Mouse (Mus musculus): Measurements from ENCODE around the gene March4. TPM values are rescaled to one million over a fixed set of nuclear protein-coding genes. Genes with fewer than 3 reads are reported as not detected.

Gene March4
- polyA plus RNA-seq (2012; rRNA removed) (0.05 and 0.06 TPM in 2 replicates), polyA plus RNA-seq (2014; fragmentation: Nextera tagmentation; extraction: Ambion mirVana) (not detected in 2 replicates)

DNA sequence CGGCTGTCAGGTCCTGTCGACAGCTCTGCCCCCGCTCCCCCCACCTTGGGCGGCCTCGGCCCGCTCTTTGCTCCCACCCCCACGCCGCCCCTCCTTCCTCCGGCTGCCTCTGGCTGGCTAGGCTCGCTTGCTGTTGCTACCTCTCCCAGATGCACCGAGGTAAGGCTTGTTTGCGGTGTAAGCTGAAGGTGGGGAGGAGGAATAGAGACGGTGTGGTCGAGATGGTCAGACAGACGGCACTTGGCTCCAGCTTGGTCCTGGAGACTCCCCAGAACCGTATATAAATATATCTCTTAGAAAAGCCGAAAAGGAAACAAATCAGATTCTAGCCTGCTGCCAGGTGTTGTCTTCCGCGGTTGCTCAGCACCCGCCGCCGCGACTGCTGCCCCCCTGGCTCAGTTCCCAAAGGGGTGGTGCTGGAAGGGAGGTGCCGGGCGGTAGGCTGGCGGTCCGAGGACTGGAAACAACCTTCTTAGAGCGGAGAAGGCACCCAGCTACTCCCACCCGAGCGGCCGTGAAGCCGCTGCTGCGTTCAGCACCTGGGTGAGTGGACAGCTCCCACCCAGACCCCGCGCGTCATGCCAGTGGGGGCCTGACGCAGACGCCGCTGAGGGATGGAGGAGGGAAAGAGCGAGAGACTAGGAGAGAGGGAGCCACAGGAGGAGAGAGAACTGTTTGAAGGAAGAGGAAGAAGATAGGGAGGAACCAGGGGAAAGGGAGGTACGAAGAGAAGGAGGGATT is at the start of gene March4:
March4 (minus strand) TSS at position 320 of the 741 bp plus-strand sequence.
- H3K27me3 ChIP-seq (ENCODE audit: control insufficient read depth, insufficient read depth, low read length) = peaks cover 23% of the 10 kb centered on the region
- no peak for TF ChIP-seq POLR2A (IDR thresholded peaks at IDR 0.05; ENCODE audit: borderline replicate concordance, extremely low read depth, insufficient read depth, insufficient read length)
- H3K36me3 ChIP-seq (ENCODE audit: control insufficient read depth, insufficient read depth, low read length) = no peaks in the 10 kb centered on the region
- no peaks in the 10 kb centered on the region for H3K9me3 ChIP-seq (ENCODE audit: control insufficient read depth, low read length)
- H3K4me1 ChIP-seq (ENCODE audit: control insufficient read depth, insufficient read depth, low read length) = peaks cover 10% of the 10 kb centered on the region
- peak within 1 kb of the TSS; percentile 25 for H3K4me3 ChIP-seq (replicated peaks; ENCODE audit: low read length)
- WGBS = under 1% methylated on average over 41 of the region's 41 CpGs
- peak within 1 kb of the TSS; percentile 57 for H3K4me2 ChIP-seq (replicated peaks; ENCODE audit: low read depth, low read length, severe bottlenecking)
- peak; percentile 79 for DNase-seq (ENCODE audit: low spot score)
- H3K9ac ChIP-seq (ENCODE audit: low read depth, low read length, severe bottlenecking) = no peak within 1 kb of the TSS
- ATAC-seq (ENCODE audit: low FRiP score, low read depth) = peak; percentile 90
- H3K27ac ChIP-seq (replicated peaks; ENCODE audit: low read depth, low read length) = no peak within 1 kb of the TSS

DNA sequence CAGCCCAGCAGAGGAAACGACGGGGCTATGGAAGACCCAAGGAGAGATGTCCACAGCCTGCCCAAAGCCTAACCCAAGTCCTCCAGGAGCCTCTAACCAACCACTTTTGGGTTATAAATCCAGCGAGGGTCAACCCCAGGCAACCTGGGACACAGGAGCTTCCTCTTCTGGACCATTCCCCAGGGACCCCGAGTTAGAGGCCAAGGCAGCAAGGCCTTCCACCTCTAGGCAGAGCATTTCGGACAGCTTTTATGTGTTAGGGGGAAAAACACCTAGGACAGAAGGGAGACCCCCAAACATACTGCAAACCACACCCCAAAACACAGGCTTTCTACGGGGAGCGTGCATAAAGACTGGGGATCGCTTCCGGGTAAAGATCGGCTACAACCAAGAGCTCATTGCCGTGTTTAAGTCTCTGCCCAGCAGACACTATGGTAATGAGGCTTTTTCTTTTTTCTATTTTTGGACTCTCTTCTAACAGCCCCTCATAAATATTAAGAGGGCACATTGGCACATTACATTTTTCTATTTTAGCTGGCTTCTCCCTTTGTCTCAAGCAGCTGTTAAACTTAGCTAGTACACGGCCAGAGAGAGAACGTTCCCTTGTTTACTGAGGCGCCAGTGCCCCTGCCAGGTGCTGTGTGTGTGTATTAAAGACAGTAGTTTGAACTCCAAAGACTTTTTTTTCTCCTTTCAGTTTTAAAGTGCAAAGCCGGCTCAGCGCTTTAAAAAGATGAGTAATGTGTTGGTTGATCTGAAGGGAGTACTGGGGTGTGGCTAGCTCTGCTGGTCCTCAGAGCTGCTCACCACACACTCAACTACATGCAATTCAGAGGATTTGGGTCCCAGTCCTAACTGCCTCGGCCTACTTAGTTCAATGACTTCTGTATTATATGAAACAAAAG is 49.5 kb upstream of the March4 start:
- Histone ChIP-seq H3K36me3 (ENCODE audit: control insufficient read depth, insufficient read depth, low read length) (peaks cover 40% of the 10 kb centered on the region), H3K27me3 (ENCODE audit: control insufficient read depth, insufficient read depth, low read length) (no peaks in the 10 kb centered on the region), H3K4me1 (ENCODE audit: control insufficient read depth, insufficient read depth, low read length) (peaks cover 8% of the 10 kb centered on the region), H3K4me2 (replicated peaks; ENCODE audit: low read depth, low read length, severe bottlenecking) (no peak overlapping the region), H3K4me3 (replicated peaks; ENCODE audit: low read length) (no peak overlapping the region), H3K27ac (replicated peaks; ENCODE audit: low read depth, low read length) (no peak overlapping the region), H3K9me3 (ENCODE audit: control insufficient read depth, low read length) (no peaks in the 10 kb centered on the region), H3K9ac (ENCODE audit: low read depth, low read length, severe bottlenecking) (no peak overlapping the region)
- no peak for DNase-seq (ENCODE audit: low spot score)
- TF ChIP-seq POLR2A (IDR thresholded peaks at IDR 0.05; ENCODE audit: borderline replicate concordance, extremely low read depth, insufficient read depth, insufficient read length) = no peak
- 93% methylated on average over 17 of the region's 17 CpGs for WGBS
- ATAC-seq (ENCODE audit: low FRiP score, low read depth) = no peak

DNA sequence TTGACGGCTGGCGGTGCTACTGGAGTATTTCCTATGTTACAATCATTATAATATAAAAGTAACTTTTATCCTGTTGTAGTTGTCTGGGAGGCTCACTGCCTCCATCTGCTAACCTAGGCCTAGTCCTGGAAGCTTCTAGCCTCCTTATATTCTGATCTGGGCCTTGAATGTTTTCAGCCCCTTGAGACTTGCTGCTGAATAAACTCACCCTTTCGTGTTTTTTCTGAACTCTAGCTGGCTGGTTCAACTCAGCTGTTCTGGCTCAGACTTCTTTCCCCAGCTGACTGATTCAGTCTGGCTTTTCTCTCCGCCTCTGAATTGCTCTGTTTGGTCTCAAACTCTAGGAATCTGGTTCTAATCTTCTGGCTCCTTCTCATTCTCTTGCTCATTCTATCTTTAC is 47.2 kb upstream of the March4 start:
- peak overlapping the region; percentile 78 for H3K4me3 ChIP-seq (replicated peaks; ENCODE audit: low read length)
- H3K4me1 ChIP-seq (ENCODE audit: control insufficient read depth, insufficient read depth, low read length) = peaks cover 8% of the 10 kb centered on the region
- no peaks in the 10 kb centered on the region for H3K27me3 ChIP-seq (ENCODE audit: control insufficient read depth, insufficient read depth, low read length)
- no peak overlapping the region for H3K27ac ChIP-seq (replicated peaks; ENCODE audit: low read depth, low read length)
- TF ChIP-seq POLR2A (IDR thresholded peaks at IDR 0.05; ENCODE audit: borderline replicate concordance, extremely low read depth, insufficient read depth, insufficient read length) = no peak
- H3K4me2 ChIP-seq (replicated peaks; ENCODE audit: low read depth, low read length, severe bottlenecking) = peak overlapping the region; percentile 51
- no peaks in the 10 kb centered on the region for H3K9me3 ChIP-seq (ENCODE audit: control insufficient read depth, low read length)
- peak overlapping the region; percentile 71 for H3K9ac ChIP-seq (ENCODE audit: low read depth, low read length, severe bottlenecking)
- DNase-seq (ENCODE audit: low spot score) (no peak), ATAC-seq (ENCODE audit: low FRiP score, low read depth) (no peak)
- 82% methylated on average over 4 of the region's 4 CpGs for WGBS
- peaks cover 27% of the 10 kb centered on the region for H3K36me3 ChIP-seq (ENCODE audit: control insufficient read depth, insufficient read depth, low read length)

DNA sequence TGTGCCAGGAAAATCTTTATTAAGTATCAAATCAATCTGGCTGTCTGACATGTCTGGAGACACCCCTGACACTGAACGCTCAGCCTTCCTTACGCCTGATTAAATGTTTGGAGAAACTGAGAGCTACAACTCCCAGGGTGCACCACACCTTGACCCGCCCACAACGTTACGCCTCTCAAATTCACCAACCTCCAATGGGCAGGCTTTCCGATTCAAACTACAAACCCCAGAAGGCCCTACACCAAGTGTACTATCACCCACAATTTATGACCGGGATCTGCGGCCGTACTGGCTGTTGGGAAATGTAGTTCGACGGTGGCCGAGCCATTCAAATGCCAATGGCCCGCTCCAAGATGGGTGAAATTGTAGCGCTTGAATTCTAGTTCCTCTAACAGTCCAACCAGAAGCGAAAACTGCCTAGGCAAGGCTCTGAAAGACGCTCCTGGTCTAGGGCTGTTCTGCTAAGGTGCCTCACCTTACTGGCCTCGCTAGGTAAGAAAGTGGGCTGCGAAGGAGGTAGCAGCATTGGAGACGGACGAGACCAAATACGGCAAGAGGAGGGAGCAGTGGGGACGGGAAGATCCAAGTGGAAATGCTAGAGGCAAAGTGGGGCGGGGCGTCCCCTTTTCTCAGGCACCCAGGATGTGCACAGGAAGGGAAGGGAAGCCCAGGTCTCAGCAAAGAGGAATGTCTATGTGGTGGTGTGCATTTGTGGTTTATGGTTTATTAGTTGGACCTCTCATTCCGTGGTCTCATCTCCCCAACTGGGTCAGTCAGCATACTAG is 46.4 kb upstream of the March4 start, which contains the start of gene Smarcal1:
Smarcal1 (plus strand) TSS at position 305 of the 785 bp plus-strand sequence.
- Histone ChIP-seq H3K36me3 (ENCODE audit: control insufficient read depth, insufficient read depth, low read length) (peaks cover 20% of the 10 kb centered on the region), H3K27ac (replicated peaks; ENCODE audit: low read depth, low read length) (peak within 1 kb of the TSS; percentile 84), H3K4me2 (replicated peaks; ENCODE audit: low read depth, low read length, severe bottlenecking) (peak within 1 kb of the TSS; percentile 51), H3K4me3 (replicated peaks; ENCODE audit: low read length) (peak within 1 kb of the TSS; percentile 78), H3K4me1 (ENCODE audit: control insufficient read depth, insufficient read depth, low read length) (peaks cover 8% of the 10 kb centered on the region), H3K27me3 (ENCODE audit: control insufficient read depth, insufficient read depth, low read length) (no peaks in the 10 kb centered on the region; the same call in 1 of the 2 replicates), H3K9me3 (ENCODE audit: control insufficient read depth, low read length) (no peaks in the 10 kb centered on the region), H3K9ac (ENCODE audit: low read depth, low read length, severe bottlenecking) (peak within 1 kb of the TSS; percentile 71)
- TF ChIP-seq POLR2A (IDR thresholded peaks at IDR 0.05; ENCODE audit: borderline replicate concordance, extremely low read depth, insufficient read depth, insufficient read length) = no peak
- peak; percentile 98 for DNase-seq (ENCODE audit: low spot score)
- ATAC-seq (ENCODE audit: low FRiP score, low read depth) = peak; percentile 99
- under 1% methylated on average over 25 of the region's 25 CpGs for WGBS

Data from limb, embryonic 14.5 days (tissue).